Mouse (Mus musculus): ENCODE results near the gene Atl1. TPM values are rescaled to one million over a fixed set of nuclear protein-coding genes. Genes with fewer than 3 reads are reported as not detected.

Gene Atl1
- polyA plus RNA-seq, 3 experiments from 2014 or later: 0.10 to 0.75 (median 0.42) TPM

Other genes with a start within 250 kb of the Atl1 start
- gene Sos2, start 210.8 kb upstream of the Atl1 start, polyA plus RNA-seq (2017; shearing (Covaris generic)): 10 to 100 TPM; 13.4 to 23.9 (median 14.5) TPM
- gene L2hgdh, start 167.7 kb upstream of the Atl1 start, polyA plus RNA-seq (2017; shearing (Covaris generic)): 1 to 10 TPM; 2.8 to 3.2 (median 2.9) TPM
- gene Atp5s, start 167.7 kb upstream of the Atl1 start, polyA plus RNA-seq (2017; shearing (Covaris generic)): 10 to 100 TPM; 12.0 to 17.0 (median 14.8) TPM
- gene Cdkl1, start 101.3 kb upstream of the Atl1 start, polyA plus RNA-seq (2017; shearing (Covaris generic)): not detected
- gene Map4k5, start 586 bp downstream of the Atl1 start, polyA plus RNA-seq (2017; shearing (Covaris generic)): 1 to 10 TPM; 1.1 to 4.8 (median 4.6) TPM
- 1 to 10 TPM; 2.9 to 3.5 (median 3.3) TPM for gene Sav1, start 94.4 kb downstream of the Atl1 start, polyA plus RNA-seq (2017; shearing (Covaris generic))
- gene Nin, start 221.1 kb downstream of the Atl1 start, polyA plus RNA-seq (2017; shearing (Covaris generic)): 10 to 100 TPM; 14.6 to 25.0 (median 24.6) TPM

Data from inflammation-experienced regulatory T-cells, adult 6 months (primary cell).